ENCODE assay signal across 24 mouse cellular contexts in genomic region chr17:8516006-8516405, GRCm38 (mm10). TPM values are rescaled to one million over a fixed set of nuclear protein-coding genes. Genes with fewer than 3 reads are reported as not detected.
DNase-seq lines count a peak whose midpoint lies in the region; TF ChIP-seq lines count a peak whose summit lies in the region.
"Had no signal": no experiment of that assay in that cellular context is flagged by ENCODE, and none has a peak within 500 bp of the region (broad histone marks: within the 10 kb centered on the region; RNA-seq: fewer than 3 reads in every experiment).

No protein-coding gene starts in this region.

- no peak overlapping the region for H3K4me3 ChIP-seq in gastrocnemius, adult 2 months
- H3K4me3 ChIP-seq: embryonic facial prominence, embryonic 15.5 days; forebrain, embryonic 15.5 days; hindbrain, embryonic 12.5 days; neural tube, embryonic 12.5 days had no signal

- intact Hi-C loops in gastrocnemius, adult 2 months (cut with DNase I), result no loop called here

- no peak overlapping the region for H3K27ac ChIP-seq in gastrocnemius, adult 2 months
- H3K27ac ChIP-seq: embryonic facial prominence, embryonic 15.5 days; forebrain, embryonic 15.5 days; hindbrain, embryonic 12.5 days; neural tube, embryonic 12.5 days had no signal

- peak; percentile 60 to 80 for DNase-seq in layer of hippocampus, adult 8-10 months (ENCODE audit: low spot score in 2 of 2)
- DNase-seq in layer of hippocampus, postnatal 25 days (ENCODE audit: extremely low spot score in 1 of 2, low spot score in 1 of 2), result no peak
- peak; percentile 44 for DNase-seq in NIH3T3 (ENCODE audit: low read depth)
- DNase-seq in brain, adult 2 months (ENCODE audit: low read depth, low spot score), result peak; percentile 91
- DNase-seq in right cerebral cortex, postnatal 25 days, result peak; percentile 72
- DNase-seq in spleen, adult 12 weeks (ENCODE audit: low spot score), result no peak
- no peak for DNase-seq in gastrocnemius, adult 2 months
- DNase-seq: adrenal gland, postnatal 14 days; cerebellum, adult 8-10 months; cerebellum, postnatal 36 days; kidney, postnatal 36 days; midbrain, embryonic 14.5 days; spleen, adult 18-20 months; thymus, postnatal 14 days had no signal

- no peak for TF ChIP-seq CTCF in gastrocnemius, adult 2 months (IDR thresholded peaks at IDR 0.05)

RNA-seq across cellular contexts. Expression of gene Pde10a, which starts 9.2 kb away (rescaled TPM):
- 10 to 100 TPM; 42.6 to 73.9 (median 56.7) TPM for total RNA-seq in layer of hippocampus, adult 8-10 months (2022)
- total RNA-seq in layer of hippocampus, postnatal 25 days (2021), result 10 to 100 TPM; 55.2 to 64.0 TPM
- 1 to 10 TPM; 4.0 to 6.0 TPM for total RNA-seq in gastrocnemius, adult 2 months (2021)

RNA-seq across cellular contexts. Expression of gene Gm17087, which starts 50.7 kb away (rescaled TPM):
- not detected for total RNA-seq in layer of hippocampus, adult 8-10 months (2022)
- not detected for total RNA-seq in layer of hippocampus, postnatal 25 days (2021)
- total RNA-seq in gastrocnemius, adult 2 months (2021), result not detected
- total RNA-seq: adrenal gland, postnatal 14 days; gastrocnemius, adult 18-20 months; gastrocnemius, postnatal 4 days; heart, adult 8-10 months; heart, postnatal 25 days; liver, adult 2 months; megakaryocyte-erythroid progenitor cell, adult 5-6 weeks had no signal

Comparison
In these comparisons a context has a peak if more than half of its experiments do, and no peak if none do; other contexts are left out.
1. DNase-seq: peak in layer of hippocampus, adult 8-10 months (2 of 2), NIH3T3 (single experiment), brain, adult 2 months (single experiment) and right cerebral cortex, postnatal 25 days (single experiment); none in layer of hippocampus, postnatal 25 days (0 of 2), spleen, adult 12 weeks (single experiment) and gastrocnemius, adult 2 months (single experiment).
2. RNA of gene Pde10a, which starts 9.2 kb away (total RNA-seq): 55.2 to 64.0 TPM in layer of hippocampus, postnatal 25 days and 42.6 to 73.9 TPM in layer of hippocampus, adult 8-10 months; 4.0 to 6.0 TPM in gastrocnemius, adult 2 months; every median in the first group is over 4 times any median in the second.